Mouse (Mus musculus): ENCODE results near the gene Fth1. TPM values are rescaled to one million over a fixed set of nuclear protein-coding genes. Genes with fewer than 3 reads are reported as not detected.
A peak's percentile ranks its signal among the peaks of the same experiment; 100 is the strongest.

Fth1 gene
- polyA plus RNA-seq, 1 experiment from 2014 or later: 1,798 TPM

GRCm38 (mm10) chr19:9945800-9946564, 34.4 kb upstream of the Fth1 start:
- no peak overlapping the region for H3K27ac ChIP-seq (replicated peaks)
- no peaks in the 10 kb centered on the region for H3K4me1 ChIP-seq
- no peak for ATAC-seq (ENCODE audit: low FRiP score)
- no peaks in the 10 kb centered on the region for H3K27me3 ChIP-seq (replicated peaks)
- WGBS: 90% methylated on average over 8 of the region's 8 CpGs
- H3K4me3 ChIP-seq (replicated peaks): no peak overlapping the region
- H3K36me3 ChIP-seq: no peaks in the 10 kb centered on the region
- no peak overlapping the region for H3K4me2 ChIP-seq
- no peaks in the 10 kb centered on the region for H3K9me3 ChIP-seq (replicated peaks)
- no peak overlapping the region for H3K9ac ChIP-seq (replicated peaks)

GRCm38 (mm10) chr19:9946986-9947385, 33.4 kb upstream of the Fth1 start:
- no peak for ATAC-seq (ENCODE audit: low FRiP score)
- no peak overlapping the region for H3K9ac ChIP-seq (replicated peaks)
- H3K4me2 ChIP-seq: no peak overlapping the region
- no peak overlapping the region for H3K4me3 ChIP-seq (replicated peaks)
- H3K4me1 ChIP-seq: no peaks in the 10 kb centered on the region
- H3K27me3 ChIP-seq (replicated peaks): no peaks in the 10 kb centered on the region
- WGBS: 75% methylated on average over 3 of the region's 3 CpGs
- no peaks in the 10 kb centered on the region for H3K36me3 ChIP-seq
- no peaks in the 10 kb centered on the region for H3K9me3 ChIP-seq (replicated peaks)
- no peak overlapping the region for H3K27ac ChIP-seq (replicated peaks)

GRCm38 (mm10) chr19:9952390-9952789, 28.0 kb upstream of the Fth1 start:
- 77% methylated on average over 3 of the region's 3 CpGs for WGBS
- H3K27me3 ChIP-seq (replicated peaks): no peaks in the 10 kb centered on the region
- H3K9me3 ChIP-seq (replicated peaks): no peaks in the 10 kb centered on the region
- peaks cover 11% of the 10 kb centered on the region; the same call in 1 of the 2 replicates for H3K4me1 ChIP-seq
- no peak overlapping the region for H3K27ac ChIP-seq (replicated peaks)
- no peak overlapping the region for H3K4me2 ChIP-seq
- no peak for ATAC-seq (ENCODE audit: low FRiP score)
- H3K36me3 ChIP-seq: no peaks in the 10 kb centered on the region
- no peak overlapping the region for H3K9ac ChIP-seq (replicated peaks)
- H3K4me3 ChIP-seq (replicated peaks): no peak overlapping the region

- Histone ChIP-seq H3K27me3 (replicated peaks) (no peaks in the 10 kb centered on the region), H3K9ac (replicated peaks) (no peak overlapping the region), H3K27ac (replicated peaks) (no peak overlapping the region), H3K4me1 (peaks cover 11% of the 10 kb centered on the region; the same call in 1 of the 2 replicates), H3K4me2 (no peak overlapping the region), H3K9me3 (replicated peaks) (no peaks in the 10 kb centered on the region), H3K36me3 (no peaks in the 10 kb centered on the region), H3K4me3 (replicated peaks) (no peak overlapping the region)
- ATAC-seq (ENCODE audit: low FRiP score): no peak
- 89% methylated on average over 3 of the region's 3 CpGs for WGBS
Measured at GRCm38 (mm10) chr19:9952912-9953311, 27.5 kb upstream of the Fth1 start.

GRCm38 (mm10) chr19:9954055-9954810, 26.2 kb upstream of the Fth1 start:
- no peak overlapping the region for H3K9ac ChIP-seq (replicated peaks)
- 31% methylated on average over 7 of the region's 7 CpGs for WGBS
- no peaks in the 10 kb centered on the region for H3K36me3 ChIP-seq
- H3K4me2 ChIP-seq: peak overlapping the region; percentile 17; the same call in 1 of the 2 replicates
- no peaks in the 10 kb centered on the region for H3K27me3 ChIP-seq (replicated peaks)
- no peaks in the 10 kb centered on the region for H3K9me3 ChIP-seq (replicated peaks)
- peaks cover 11% of the 10 kb centered on the region; the same call in 1 of the 2 replicates for H3K4me1 ChIP-seq
- H3K27ac ChIP-seq (replicated peaks): peak overlapping the region; percentile 78
- H3K4me3 ChIP-seq (replicated peaks): no peak overlapping the region
- ATAC-seq (ENCODE audit: low FRiP score): peak; percentile 78

- no peak overlapping the region for H3K9ac ChIP-seq (replicated peaks)
- ATAC-seq (ENCODE audit: low FRiP score): peak; percentile 35; the same call in 1 of the 2 replicates
- WGBS: 46% methylated on average over 5 of the region's 5 CpGs
- peak overlapping the region; percentile 17; the same call in 1 of the 2 replicates for H3K4me2 ChIP-seq
- H3K4me1 ChIP-seq: peaks cover 11% of the 10 kb centered on the region; the same call in 1 of the 2 replicates
- H3K9me3 ChIP-seq (replicated peaks): no peaks in the 10 kb centered on the region
- H3K36me3 ChIP-seq: no peaks in the 10 kb centered on the region
- peak overlapping the region; percentile 78 for H3K27ac ChIP-seq (replicated peaks)
- H3K4me3 ChIP-seq (replicated peaks): no peak overlapping the region
- no peaks in the 10 kb centered on the region for H3K27me3 ChIP-seq (replicated peaks)
Measured at GRCm38 (mm10) chr19:9954811-9955202, 25.6 kb upstream of the Fth1 start.

GRCm38 (mm10) chr19:9955438-9955837, 25.0 kb upstream of the Fth1 start:
- no peak overlapping the region for H3K4me2 ChIP-seq
- H3K36me3 ChIP-seq: no peaks in the 10 kb centered on the region
- peaks cover 11% of the 10 kb centered on the region; the same call in 1 of the 2 replicates for H3K4me1 ChIP-seq
- H3K9ac ChIP-seq (replicated peaks): no peak overlapping the region
- WGBS: 88% methylated on average over 1 of the region's 1 CpGs
- H3K27me3 ChIP-seq (replicated peaks): no peaks in the 10 kb centered on the region
- peak overlapping the region; percentile 78; the same call in 1 of the 2 replicates for H3K27ac ChIP-seq (replicated peaks)
- H3K9me3 ChIP-seq (replicated peaks): no peaks in the 10 kb centered on the region
- ATAC-seq (ENCODE audit: low FRiP score): no peak
- no peak overlapping the region for H3K4me3 ChIP-seq (replicated peaks)

GRCm38 (mm10) chr19:9956624-9957388, 23.6 kb upstream of the Fth1 start:
- H3K4me3 ChIP-seq (replicated peaks): no peak overlapping the region
- H3K9ac ChIP-seq (replicated peaks): no peak overlapping the region
- no peaks in the 10 kb centered on the region for H3K27me3 ChIP-seq (replicated peaks)
- H3K27ac ChIP-seq (replicated peaks): no peak overlapping the region
- H3K36me3 ChIP-seq: no peaks in the 10 kb centered on the region
- no peak overlapping the region for H3K4me2 ChIP-seq
- H3K4me1 ChIP-seq: peaks cover 11% of the 10 kb centered on the region; the same call in 1 of the 2 replicates
- ATAC-seq (ENCODE audit: low FRiP score): no peak
- H3K9me3 ChIP-seq (replicated peaks): no peaks in the 10 kb centered on the region
- WGBS: 78% methylated on average over 4 of the region's 4 CpGs

GRCm38 (mm10) chr19:9957965-9958364, 22.4 kb upstream of the Fth1 start:
- Histone ChIP-seq H3K4me1 (peaks cover 11% of the 10 kb centered on the region; the same call in 1 of the 2 replicates), H3K27ac (replicated peaks) (no peak overlapping the region), H3K9ac (replicated peaks) (no peak overlapping the region), H3K4me2 (no peak overlapping the region), H3K4me3 (replicated peaks) (no peak overlapping the region), H3K27me3 (replicated peaks) (no peaks in the 10 kb centered on the region), H3K9me3 (replicated peaks) (no peaks in the 10 kb centered on the region), H3K36me3 (no peaks in the 10 kb centered on the region)
- ATAC-seq (ENCODE audit: low FRiP score): no peak
- 91% methylated on average over 5 of the region's 5 CpGs for WGBS

GRCm38 (mm10) chr19:9960769-9961168, 19.6 kb upstream of the Fth1 start:
- H3K4me1 ChIP-seq: 0 out of 2 replicates have a peak, but pooled peaks cover 3% of the 10 kb centered on the region
- H3K9ac ChIP-seq (replicated peaks): no peak overlapping the region
- ATAC-seq (ENCODE audit: low FRiP score): no peak
- H3K4me3 ChIP-seq (replicated peaks): no peak overlapping the region
- H3K27ac ChIP-seq (replicated peaks): no peak overlapping the region
- H3K4me2 ChIP-seq: no peak overlapping the region
- 71% methylated on average over 5 of the region's 5 CpGs for WGBS
- no peaks in the 10 kb centered on the region for H3K36me3 ChIP-seq
- H3K9me3 ChIP-seq (replicated peaks): no peaks in the 10 kb centered on the region
- H3K27me3 ChIP-seq (replicated peaks): no peaks in the 10 kb centered on the region

GRCm38 (mm10) chr19:9964205-9964916, 16.0 kb upstream of the Fth1 start:
- no peak overlapping the region for H3K9ac ChIP-seq (replicated peaks)
- H3K4me3 ChIP-seq (replicated peaks): no peak overlapping the region
- no peak for ATAC-seq (ENCODE audit: low FRiP score)
- H3K4me1 ChIP-seq: 0 out of 2 replicates have a peak, but pooled peaks cover 4% of the 10 kb centered on the region
- WGBS: 30% methylated on average over 7 of the region's 7 CpGs
- no peaks in the 10 kb centered on the region for H3K9me3 ChIP-seq (replicated peaks)
- no peaks in the 10 kb centered on the region for H3K27me3 ChIP-seq (replicated peaks)
- H3K36me3 ChIP-seq: no peaks in the 10 kb centered on the region
- no peak overlapping the region for H3K4me2 ChIP-seq
- no peak overlapping the region for H3K27ac ChIP-seq (replicated peaks)

All from neural tube, embryonic 15.5 days (tissue).